Mouse (Mus musculus) MEL (cell line): ENCODE data around the gene Mpz. TPM values are rescaled to one million over a fixed set of nuclear protein-coding genes. Genes with fewer than 3 reads are reported as not detected.

Experiments used
- DNase-seq: peaks from one replicate; pipeline ENCODE4 v3.0.0; 2011; ENCODE audit warnings: low read depth, low spot score
- H3K27ac ChIP-seq: 2 replicates; pipeline ENCODE4 v1.5.1; 2012; ENCODE audit warnings: low read depth, mild to moderate bottlenecking, control low read depth, low read length, moderate library complexity; ENCODE audit not compliant: control insufficient read depth
- H3K27me3 ChIP-seq, 2 experiments: fragments of 150-350 bp in 1 of 2; sonication (generic) in 1 of 2; 2 replicates each; pipeline ENCODE4 v1.6.1; 2012; ENCODE audit warnings: low read length in 2 of 2, mild to moderate bottlenecking in 2 of 2, improper control_type of control experiment in 1 of 2, moderate library complexity in 1 of 2; ENCODE audit not compliant: insufficient read depth in 2 of 2, control insufficient read depth in 1 of 2
- H3K36me3 ChIP-seq, 2 experiments: 2 replicates each; pipeline ENCODE4 v1.6.1; 2012 to 2014; ENCODE audit warnings: low read length in 2 of 2, improper control_type of control experiment in 1 of 2, inconsistent platforms in 1 of 2, mild to moderate bottlenecking in 1 of 2; ENCODE audit not compliant: insufficient read depth in 2 of 2, control insufficient read depth in 1 of 2
- H3K4me1 ChIP-seq, 2 experiments: fragments of 150-350 bp in 1 of 2; sonication (generic) in 1 of 2; 2 replicates each; pipeline ENCODE4 v1.6.1; 2012; ENCODE audit warnings: low read length in 2 of 2, improper control_type of control experiment in 1 of 2, mild to moderate bottlenecking in 1 of 2; ENCODE audit not compliant: insufficient read depth in 2 of 2, control insufficient read depth in 1 of 2
- H3K4me3 ChIP-seq, 2 experiments: fragments of 150-350 bp in 1 of 2; sonication (generic) in 1 of 2; 2 replicates each; pipeline ENCODE4 v1.5.1; 2012; ENCODE audit warnings: low read depth in 2 of 2, low read length in 2 of 2, mild to moderate bottlenecking in 2 of 2, moderate library complexity in 2 of 2, control low read depth in 1 of 2, improper control_type of control experiment in 1 of 2; ENCODE audit not compliant: control insufficient read depth in 1 of 2, insufficient read depth in 1 of 2
- H3K79me2 ChIP-seq: 2 replicates; pipeline ENCODE4 v1.6.1; 2012; ENCODE audit warnings: mild to moderate bottlenecking, low read length, moderate library complexity; ENCODE audit not compliant: control insufficient read depth, poor library complexity, insufficient read depth
- H3K9ac ChIP-seq: 2 replicates; pipeline ENCODE4 v1.6.1; 2012; ENCODE audit warnings: low read depth, mild to moderate bottlenecking, control low read depth, low read length, moderate library complexity; ENCODE audit not compliant: control insufficient read depth, poor library complexity, severe bottlenecking
- H3K9me3 ChIP-seq: fragments of 150-350 bp; sonication (generic); replicated peaks from 2 replicates; pipeline ENCODE4 v1.6.1; 2012; ENCODE audit warnings: mild to moderate bottlenecking, low read length, improper control_type of control experiment, moderate library complexity; ENCODE audit not compliant: insufficient read depth
- CHD1 ChIP-seq: IDR thresholded peaks from 2 replicates; pipeline ENCODE4 v1.6.1; 2012; ENCODE audit warnings: low read depth, mild to moderate bottlenecking, inconsistent platforms, low read length, improper control_type of control experiment
- CTCF ChIP-seq, 3 experiments: IDR thresholded peaks in 2 of 3; conservative IDR thresholded peaks in 1 of 3; 2 replicates each; pipeline ENCODE4 v1.5.1; 2011 to 2012; ENCODE audit warnings: low read length in 3 of 3, low read depth in 2 of 3, mild to moderate bottlenecking in 2 of 3, improper control_type of control experiment in 1 of 3, inconsistent platforms in 1 of 3, mixed read lengths in 1 of 3, moderate library complexity in 1 of 3; ENCODE audit not compliant: control insufficient read depth in 1 of 3, insufficient read depth in 1 of 3, poor library complexity in 1 of 3, severe bottlenecking in 1 of 3
- ELF1 ChIP-seq: IDR thresholded peaks from 2 replicates; pipeline ENCODE4 v1.6.1; 2014; ENCODE audit warnings: low read depth, mild to moderate bottlenecking, inconsistent platforms, low read length, improper control_type of control experiment, moderate library complexity
- EP300 ChIP-seq, 2 experiments: IDR thresholded peaks; 2 replicates each; pipeline ENCODE4 v1.6.1; 2011; ENCODE audit warnings: improper control_type of control experiment in 2 of 2, low read length in 2 of 2, low read depth in 1 of 2, mild to moderate bottlenecking in 1 of 2
- ETS1 ChIP-seq: IDR thresholded peaks from 2 replicates; pipeline ENCODE4 v1.6.1; 2012; ENCODE audit warnings: low read depth, mild to moderate bottlenecking, inconsistent platforms, low read length, improper control_type of control experiment, moderate library complexity
- GABPA ChIP-seq: IDR thresholded peaks from 2 replicates; pipeline ENCODE4 v1.6.1; 2012; ENCODE audit warnings: low read depth, mild to moderate bottlenecking, inconsistent platforms, low read length, improper control_type of control experiment, moderate library complexity
- GATA1 ChIP-seq: IDR thresholded peaks from 2 replicates; pipeline ENCODE4 v1.6.1; 2011; ENCODE audit warnings: low read depth, low read length, improper control_type of control experiment
- JUND ChIP-seq: IDR thresholded peaks from 2 replicates; pipeline ENCODE4 v1.6.1; 2011; ENCODE audit warnings: low read depth, mild to moderate bottlenecking, improper control_type of control experiment, low read length
- KAT2A ChIP-seq: conservative IDR thresholded peaks from 2 replicates; pipeline ENCODE4 v1.6.1; 2012; ENCODE audit warnings: low read depth, low read length, improper control_type of control experiment, inconsistent platforms
- MEF2A ChIP-seq: IDR thresholded peaks from 2 replicates; pipeline ENCODE4 v1.6.1; 2014; ENCODE audit warnings: low read depth, mild to moderate bottlenecking, inconsistent platforms, low read length, improper control_type of control experiment; ENCODE audit not compliant: poor library complexity, insufficient replicate concordance, severe bottlenecking; ENCODE audit errors: extremely low read depth
- MYB ChIP-seq: IDR thresholded peaks from 2 replicates; pipeline ENCODE4 v1.6.1; 2011; ENCODE audit warnings: mild to moderate bottlenecking, low read depth, low read length, improper control_type of control experiment
- POLR2A ChIP-seq, 2 experiments: IDR thresholded peaks; 2 replicates each; pipeline ENCODE4 v1.6.1; 2011 to 2012; ENCODE audit warnings: low read length in 2 of 2, mild to moderate bottlenecking in 2 of 2, control low read depth in 1 of 2, improper control_type of control experiment in 1 of 2, low read depth in 1 of 2, moderate library complexity in 1 of 2; ENCODE audit not compliant: control insufficient read depth in 1 of 2, insufficient read depth in 1 of 2, poor library complexity in 1 of 2
- POLR2AphosphoS2 ChIP-seq: IDR thresholded peaks from 2 replicates; pipeline ENCODE4 v1.6.1; 2011; ENCODE audit warnings: low read length, improper control_type of control experiment
- RCOR1 ChIP-seq: IDR thresholded peaks from 2 replicates; pipeline ENCODE4 v1.6.1; 2012; ENCODE audit warnings: low read depth, mild to moderate bottlenecking, inconsistent platforms, low read length, improper control_type of control experiment
- SIN3A ChIP-seq: IDR thresholded peaks from 2 replicates; pipeline ENCODE4 v1.6.1; 2012; ENCODE audit warnings: low read length, improper control_type of control experiment, inconsistent platforms
- USF1 ChIP-seq: IDR thresholded peaks from 2 replicates; pipeline ENCODE4 v1.6.1; 2014; ENCODE audit warnings: low read depth, mild to moderate bottlenecking, inconsistent platforms, low read length, improper control_type of control experiment, moderate library complexity
- USF2 ChIP-seq, 2 experiments: IDR thresholded peaks; 2 replicates each; pipeline ENCODE4 v1.6.1; 2011 to 2012; ENCODE audit warnings: improper control_type of control experiment in 2 of 2, low read length in 2 of 2, borderline replicate concordance in 1 of 2, inconsistent platforms in 1 of 2, low read depth in 1 of 2, mild to moderate bottlenecking in 1 of 2; ENCODE audit not compliant: insufficient read depth in 1 of 2
- ZKSCAN1 ChIP-seq: IDR thresholded peaks from 2 replicates; pipeline ENCODE4 v1.6.1; 2012; ENCODE audit warnings: low read depth, mild to moderate bottlenecking, inconsistent platforms, low read length, improper control_type of control experiment, moderate library complexity
- polyA plus RNA-seq, 2 experiments: library from polyadenylated mRNA; stranded (reverse) in 1 of 2; unstranded in 1 of 2; fragments of >175 nt in 1 of 2; fragments of >200 nt in 1 of 2; gene quantifications; 2 replicates each; pipeline versions ENCODE4 v1.2.1 to v1.2.4; 2012; ENCODE audit warnings: low replicate concordance in 2 of 2, low read depth in 1 of 2; ENCODE audit not compliant: insufficient read length in 2 of 2, insufficient read depth in 1 of 2, missing spikeins in 1 of 2
- total RNA-seq: library from RNA; depleted of rRNA; stranded (reverse); fragments of 300-350 nt; gene quantifications from 2 replicates; pipeline ENCODE4 v1.2.3, GENCODE M21; 2012

The Mpz gene
- total and polyA plus RNA-seq, 3 experiments, result 0.28 TPM; not detected in 2

DNA sequence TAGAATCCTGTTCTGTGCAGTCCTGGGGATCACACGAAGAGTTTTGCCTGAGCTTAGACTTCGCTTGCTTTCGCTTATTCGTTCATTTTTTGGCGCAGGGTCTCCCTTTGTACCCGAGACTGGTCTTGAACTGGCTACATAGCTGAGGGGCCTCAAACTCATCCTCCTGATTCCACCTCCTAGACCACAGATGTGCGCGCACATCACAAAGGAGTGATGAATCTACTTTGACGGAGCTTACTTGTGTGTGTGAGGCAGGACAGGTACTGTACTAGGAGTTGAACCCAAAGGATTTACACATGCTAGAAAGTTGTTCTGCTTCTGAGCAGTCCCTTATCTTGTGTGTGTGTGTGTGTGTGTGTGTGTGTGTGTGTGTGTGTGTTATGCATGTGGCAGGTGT is 40.3 kb downstream of the Mpz start:
- Histone ChIP-seq H3K9me3 (no peaks in the 10 kb centered on the region), H3K27me3 (peaks cover 0 to 3% of the 10 kb centered on the region in 2 experiments; a peak in 2 of 4 replicates), H3K27ac (no peak overlapping the region), H3K9ac (no peak overlapping the region), H3K4me3 (no peak overlapping the region), H3K79me2 (no peaks in the 10 kb centered on the region), H3K4me1 (peaks cover 0 to 5% of the 10 kb centered on the region in 2 experiments; a peak in 1 of 4 replicates), H3K36me3 (peaks cover 0 to 4% of the 10 kb centered on the region in 2 experiments; a peak in 2 of 4 replicates)
- DNase-seq, result no peak
- TF ChIP-seq POLR2A (IDR thresholded peaks at IDR 0.05; ENCODE audit: control insufficient read depth in 1 of 2, insufficient read depth in 1 of 2, low read depth in 1 of 2, low read length in 2 of 2, poor library complexity in 1 of 2), result no peak
- TF ChIP-seq SIN3A, result no peak
- no peak for TF ChIP-seq USF1
- no peak for TF ChIP-seq POLR2AphosphoS2
- no peak for TF ChIP-seq KAT2A
- TF ChIP-seq ZKSCAN1, result no peak
- no peak for TF ChIP-seq EP300 (IDR thresholded peaks at IDR 0.05; ENCODE audit: low read depth in 1 of 2, low read length in 2 of 2)
- no peak for TF ChIP-seq MEF2A
- TF ChIP-seq GABPA, result no peak
- no peak for TF ChIP-seq USF2 (IDR thresholded peaks at IDR 0.05; ENCODE audit: borderline replicate concordance in 1 of 2, insufficient read depth in 1 of 2, low read depth in 1 of 2, low read length in 2 of 2)
- TF ChIP-seq CHD1, result no peak

DNA sequence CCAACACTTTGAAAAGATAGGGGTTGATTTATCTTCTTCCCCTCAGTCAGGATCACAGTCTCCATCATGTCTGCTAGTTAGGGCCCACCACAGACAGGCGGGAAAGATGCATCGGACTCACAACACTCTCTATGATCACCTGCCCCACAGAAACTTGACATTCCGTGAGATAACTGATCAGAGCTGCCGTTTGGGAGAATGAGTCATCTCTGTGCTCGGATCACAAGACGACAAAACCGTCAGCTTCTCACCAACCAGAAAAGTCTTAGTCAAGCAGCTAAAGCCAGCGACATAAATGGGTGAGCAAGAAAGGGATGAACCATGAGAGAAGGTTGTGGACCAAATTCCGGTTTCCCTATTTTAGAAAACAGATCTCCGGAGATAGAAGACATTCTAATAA is 41.8 kb downstream of the Mpz start:
- H3K4me3 ChIP-seq, result no peak overlapping the region
- H3K79me2 ChIP-seq, result no peaks in the 10 kb centered on the region
- H3K9me3 ChIP-seq, result no peaks in the 10 kb centered on the region
- no peak overlapping the region for H3K27ac ChIP-seq
- TF ChIP-seq EP300 (IDR thresholded peaks at IDR 0.05; ENCODE audit: low read depth in 1 of 2, low read length in 2 of 2), result peak; percentile 55 to 65
- TF ChIP-seq JUND, result peak; percentile 79
- no peak for TF ChIP-seq CTCF (IDR thresholded peaks at IDR 0.05 in 2 of 3, conservative IDR thresholded peaks at IDR 0.05 in 1 of 3; ENCODE audit: control insufficient read depth in 1 of 3, insufficient read depth in 1 of 3, low read depth in 2 of 3, low read length in 3 of 3, poor library complexity in 1 of 3, severe bottlenecking in 1 of 3)
- TF ChIP-seq MYB, result peak; percentile 55; the same call in 1 of the 2 replicates
- no peak for TF ChIP-seq ELF1
- peak; percentile 60; the same call in 1 of the 2 replicates for TF ChIP-seq ETS1
- 0 out of 2 replicates have a peak, but pooled peaks have one; percentile 33 for TF ChIP-seq GATA1
- 0 out of 2 replicates have a peak, but pooled peaks have one; percentile 8 for TF ChIP-seq RCOR1
- H3K27me3 ChIP-seq, result peaks cover 0 to 3% of the 10 kb centered on the region in 2 experiments; a peak in 2 of 4 replicates
- peaks cover 0 to 5% of the 10 kb centered on the region in 2 experiments; a peak in 1 of 4 replicates for H3K4me1 ChIP-seq
- no peak overlapping the region for H3K9ac ChIP-seq
- peak; percentile 67 for DNase-seq
- peaks cover 0 to 4% of the 10 kb centered on the region in 2 experiments; a peak in 2 of 4 replicates for H3K36me3 ChIP-seq
